Mouse (Mus musculus) MEL (cell line): ENCODE results near the gene Prss33. TPM values are rescaled to one million over a fixed set of nuclear protein-coding genes. Genes with fewer than 3 reads are reported as not detected.

ENCODE experiments used
- DNase-seq: peaks from one replicate; pipeline ENCODE4 v3.0.0; 2011; ENCODE audit warnings: low read depth, low spot score
- H3K27ac ChIP-seq: 2 replicates; pipeline ENCODE4 v1.5.1; 2012; ENCODE audit warnings: low read depth, mild to moderate bottlenecking, control low read depth, low read length, moderate library complexity; ENCODE audit not compliant: control insufficient read depth
- H3K27me3 ChIP-seq, 2 experiments: fragments of 150-350 bp in 1 of 2; sonication (generic) in 1 of 2; 2 replicates each; pipeline ENCODE4 v1.6.1; 2012; ENCODE audit warnings: low read length in 2 of 2, mild to moderate bottlenecking in 2 of 2, improper control_type of control experiment in 1 of 2, moderate library complexity in 1 of 2; ENCODE audit not compliant: insufficient read depth in 2 of 2, control insufficient read depth in 1 of 2
- H3K36me3 ChIP-seq, 2 experiments: 2 replicates each; pipeline ENCODE4 v1.6.1; 2012 to 2014; ENCODE audit warnings: low read length in 2 of 2, improper control_type of control experiment in 1 of 2, inconsistent platforms in 1 of 2, mild to moderate bottlenecking in 1 of 2; ENCODE audit not compliant: insufficient read depth in 2 of 2, control insufficient read depth in 1 of 2
- H3K4me1 ChIP-seq, 2 experiments: fragments of 150-350 bp in 1 of 2; sonication (generic) in 1 of 2; 2 replicates each; pipeline ENCODE4 v1.6.1; 2012; ENCODE audit warnings: low read length in 2 of 2, improper control_type of control experiment in 1 of 2, mild to moderate bottlenecking in 1 of 2; ENCODE audit not compliant: insufficient read depth in 2 of 2, control insufficient read depth in 1 of 2
- H3K4me3 ChIP-seq, 2 experiments: fragments of 150-350 bp in 1 of 2; sonication (generic) in 1 of 2; 2 replicates each; pipeline ENCODE4 v1.5.1; 2012; ENCODE audit warnings: low read depth in 2 of 2, low read length in 2 of 2, mild to moderate bottlenecking in 2 of 2, moderate library complexity in 2 of 2, control low read depth in 1 of 2, improper control_type of control experiment in 1 of 2; ENCODE audit not compliant: control insufficient read depth in 1 of 2, insufficient read depth in 1 of 2
- H3K79me2 ChIP-seq: 2 replicates; pipeline ENCODE4 v1.6.1; 2012; ENCODE audit warnings: mild to moderate bottlenecking, low read length, moderate library complexity; ENCODE audit not compliant: control insufficient read depth, poor library complexity, insufficient read depth
- H3K9ac ChIP-seq: 2 replicates; pipeline ENCODE4 v1.6.1; 2012; ENCODE audit warnings: low read depth, mild to moderate bottlenecking, control low read depth, low read length, moderate library complexity; ENCODE audit not compliant: control insufficient read depth, poor library complexity, severe bottlenecking
- H3K9me3 ChIP-seq: fragments of 150-350 bp; sonication (generic); replicated peaks from 2 replicates; pipeline ENCODE4 v1.6.1; 2012; ENCODE audit warnings: mild to moderate bottlenecking, low read length, improper control_type of control experiment, moderate library complexity; ENCODE audit not compliant: insufficient read depth
- E2F4 ChIP-seq: IDR thresholded peaks from 2 replicates; pipeline ENCODE4 v1.6.1; 2011; ENCODE audit warnings: low read depth, low read length, improper control_type of control experiment, borderline replicate concordance
- JUND ChIP-seq: IDR thresholded peaks from 2 replicates; pipeline ENCODE4 v1.6.1; 2011; ENCODE audit warnings: low read depth, mild to moderate bottlenecking, improper control_type of control experiment, low read length
- MYB ChIP-seq: IDR thresholded peaks from 2 replicates; pipeline ENCODE4 v1.6.1; 2011; ENCODE audit warnings: mild to moderate bottlenecking, low read depth, low read length, improper control_type of control experiment
- NELFE ChIP-seq: IDR thresholded peaks from 2 replicates; pipeline ENCODE4 v1.6.1; 2011; ENCODE audit warnings: low read depth, low read length, improper control_type of control experiment
- POLR2A ChIP-seq, 2 experiments: IDR thresholded peaks; 2 replicates each; pipeline ENCODE4 v1.6.1; 2011 to 2012; ENCODE audit warnings: low read length in 2 of 2, mild to moderate bottlenecking in 2 of 2, control low read depth in 1 of 2, improper control_type of control experiment in 1 of 2, low read depth in 1 of 2, moderate library complexity in 1 of 2; ENCODE audit not compliant: control insufficient read depth in 1 of 2, insufficient read depth in 1 of 2, poor library complexity in 1 of 2
- POLR2AphosphoS2 ChIP-seq: IDR thresholded peaks from 2 replicates; pipeline ENCODE4 v1.6.1; 2011; ENCODE audit warnings: low read length, improper control_type of control experiment
- RCOR1 ChIP-seq: IDR thresholded peaks from 2 replicates; pipeline ENCODE4 v1.6.1; 2012; ENCODE audit warnings: low read depth, mild to moderate bottlenecking, inconsistent platforms, low read length, improper control_type of control experiment
- SIN3A ChIP-seq: IDR thresholded peaks from 2 replicates; pipeline ENCODE4 v1.6.1; 2012; ENCODE audit warnings: low read length, improper control_type of control experiment, inconsistent platforms
- SMC3 ChIP-seq: IDR thresholded peaks from 2 replicates; pipeline ENCODE4 v1.6.1; 2011; ENCODE audit warnings: low read depth, low read length, improper control_type of control experiment
- TBP ChIP-seq: IDR thresholded peaks from 2 replicates; pipeline ENCODE4 v1.8.0; 2011; ENCODE audit warnings: low read depth, low read length, improper control_type of control experiment
- TCF12 ChIP-seq: IDR thresholded peaks from 2 replicates; pipeline ENCODE4 v1.6.1; 2014; ENCODE audit warnings: low read depth, mild to moderate bottlenecking, inconsistent platforms, low read length, improper control_type of control experiment, moderate library complexity
- UBTF ChIP-seq: IDR thresholded peaks from 2 replicates; pipeline ENCODE4 v1.6.1; 2012; ENCODE audit warnings: low read depth, mild to moderate bottlenecking, inconsistent platforms, low read length, improper control_type of control experiment, moderate library complexity, borderline replicate concordance; ENCODE audit not compliant: insufficient read depth
- USF2 ChIP-seq, 2 experiments: IDR thresholded peaks; 2 replicates each; pipeline ENCODE4 v1.6.1; 2011 to 2012; ENCODE audit warnings: improper control_type of control experiment in 2 of 2, low read length in 2 of 2, borderline replicate concordance in 1 of 2, inconsistent platforms in 1 of 2, low read depth in 1 of 2, mild to moderate bottlenecking in 1 of 2; ENCODE audit not compliant: insufficient read depth in 1 of 2
- ZMIZ1 ChIP-seq: IDR thresholded peaks from 2 replicates; pipeline ENCODE4 v1.6.1; 2012; ENCODE audit warnings: low read depth, mild to moderate bottlenecking, inconsistent platforms, low read length, improper control_type of control experiment, moderate library complexity
- polyA plus RNA-seq, 2 experiments: library from polyadenylated mRNA; stranded (reverse) in 1 of 2; unstranded in 1 of 2; fragments of >175 nt in 1 of 2; fragments of >200 nt in 1 of 2; gene quantifications; 2 replicates each; pipeline versions ENCODE4 v1.2.1 to v1.2.4; 2012; ENCODE audit warnings: low replicate concordance in 2 of 2, low read depth in 1 of 2; ENCODE audit not compliant: insufficient read length in 2 of 2, insufficient read depth in 1 of 2, missing spikeins in 1 of 2
- total RNA-seq: library from RNA; depleted of rRNA; stranded (reverse); fragments of 300-350 nt; gene quantifications from 2 replicates; pipeline ENCODE4 v1.2.3, GENCODE M21; 2012

Prss33 gene
- total and polyA plus RNA-seq, 3 experiments: 0.08 to 1.0 TPM; not detected in 1

- no peak for TF ChIP-seq UBTF
- TF ChIP-seq TCF12: no peak
These were observed 6.7 kb downstream of the Prss33 start, which contains the start of gene Elob (continued) for GRCm38 (mm10) chr17:23829064-23829619.

GRCm38 (mm10) chr17:23828271-23829001 lies 7.4 kb downstream of the Prss33 start:
- Histone ChIP-seq H3K4me3 (peak overlapping the region; percentile 92 to 98), H3K79me2 (peaks cover 17% of the 10 kb centered on the region), H3K27me3 (no peaks in the 10 kb centered on the region), H3K4me1 (peaks cover 5 to 18% of the 10 kb centered on the region in 2 experiments; a peak in 3 of 4 replicates), H3K9me3 (no peaks in the 10 kb centered on the region), H3K9ac (peak overlapping the region; percentile 77), H3K27ac (peak overlapping the region; percentile 64), H3K36me3 (peaks cover 7 to 21% of the 10 kb centered on the region in 2 experiments; a peak in 3 of 4 replicates)
- peak; percentile 70 for DNase-seq
- 0 out of 2 replicates have a peak, but pooled peaks have one; percentile 17 for TF ChIP-seq TBP
- 0 out of 2 replicates have a peak, but pooled peaks have one; percentile 0 for TF ChIP-seq SIN3A
- TF ChIP-seq E2F4: no peak
- peak in 1 of 2 experiments; percentile 42; a peak in 2 of 4 replicates for TF ChIP-seq POLR2A (IDR thresholded peaks at IDR 0.05; ENCODE audit: control insufficient read depth in 1 of 2, insufficient read depth in 1 of 2, low read depth in 1 of 2, low read length in 2 of 2, poor library complexity in 1 of 2)
- TF ChIP-seq SMC3: no peak
- peak; percentile 10; the same call in 1 of the 2 replicates for TF ChIP-seq NELFE

GRCm38 (mm10) chr17:23825591-23825990 lies 10.3 kb downstream of the Prss33 start:
- peaks cover 7 to 18% of the 10 kb centered on the region in 2 experiments; a peak in 3 of 4 replicates for H3K36me3 ChIP-seq
- peaks cover 17% of the 10 kb centered on the region for H3K79me2 ChIP-seq
- no peak overlapping the region for H3K27ac ChIP-seq
- H3K4me1 ChIP-seq: peaks cover 5 to 10% of the 10 kb centered on the region in 2 experiments; a peak in 3 of 4 replicates
- no peaks in the 10 kb centered on the region for H3K9me3 ChIP-seq
- peak; percentile 36 for DNase-seq
- no peaks in the 10 kb centered on the region for H3K27me3 ChIP-seq
- H3K9ac ChIP-seq: no peak overlapping the region
- TF ChIP-seq ZMIZ1: peak; percentile 51; the same call in 1 of the 2 replicates
- TF ChIP-seq TBP: no peak
- no peak for TF ChIP-seq JUND
- TF ChIP-seq POLR2AphosphoS2: peak; percentile 66; the same call in 1 of the 2 replicates
- no peak for TF ChIP-seq USF2 (IDR thresholded peaks at IDR 0.05; ENCODE audit: borderline replicate concordance in 1 of 2, insufficient read depth in 1 of 2, low read depth in 1 of 2, low read length in 2 of 2)
- TF ChIP-seq MYB: 0 out of 2 replicates have a peak, but pooled peaks have one; percentile 7
- no peak for TF ChIP-seq RCOR1
- H3K4me3 ChIP-seq: no peak overlapping the region
